Mouse (Mus musculus): ENCODE measurements around the gene Gm20388. TPM values are rescaled to one million over a fixed set of nuclear protein-coding genes. Genes with fewer than 3 reads are reported as not detected.
"Not testable (repeated sequence)": the region's sequence is repeated elsewhere in the genome, so short reads cannot be mapped to it uniquely, and the experiment has no call there.

The Gm20388 gene
- polyA plus RNA-seq, 1 experiment from 2014 or later, result not detected

- under 1% methylated on average over 67 of the region's 67 CpGs for WGBS
- Histone ChIP-seq H3K36me3 (0 out of 2 replicates have a peak, but pooled peaks cover 7% of the 10 kb centered on the region), H3K27me3 (no peaks in the 10 kb centered on the region), H3K9me3 (no peaks in the 10 kb centered on the region), H3K9ac (peak within 1 kb of the TSS; percentile 93), H3K4me1 (peaks cover 46% of the 10 kb centered on the region), H3K4me2 (replicated peaks) (peak within 1 kb of the TSS; percentile 98), H3K4me3 (peak within 1 kb of the TSS; percentile 87), H3K27ac (peak within 1 kb of the TSS; percentile 94)
- peak; percentile 98 for ATAC-seq (ENCODE audit: insufficient number of reproducible peaks, insufficient read depth, low FRiP score, low TSS enrichment)
These were observed 1742.2 kb downstream of the Gm20388 start, which contains the start of gene Zcchc14 for GRCm38 (mm10) chr8:121652774-121653323. Gene Zcchc14, minus strand, starts transcription at chr8:121652901.

- H3K27me3 ChIP-seq, result no peaks in the 10 kb centered on the region
- WGBS, result 1% methylated on average over 31 of the region's 31 CpGs
- ATAC-seq (ENCODE audit: insufficient number of reproducible peaks, insufficient read depth, low FRiP score, low TSS enrichment), result no peak; the same call in none of the 2 replicates
- 0 out of 2 replicates have a peak, but pooled peaks cover 7% of the 10 kb centered on the region for H3K36me3 ChIP-seq
- peak overlapping the region; percentile 85 for H3K4me3 ChIP-seq
- peak overlapping the region; percentile 94 for H3K27ac ChIP-seq
- H3K9me3 ChIP-seq, result no peaks in the 10 kb centered on the region
- peak overlapping the region; percentile 95 for H3K4me2 ChIP-seq (replicated peaks)
- H3K4me1 ChIP-seq, result peaks cover 40% of the 10 kb centered on the region
- H3K9ac ChIP-seq, result peak overlapping the region; percentile 80
These were observed 1742.8 kb downstream of the Gm20388 start for GRCm38 (mm10) chr8:121653340-121654019.

GRCm38 (mm10) chr8:121654131-121654530, 1743.5 kb downstream of the Gm20388 start:
- Histone ChIP-seq H3K4me1 (peaks cover 33% of the 10 kb centered on the region), H3K9ac (peak overlapping the region; percentile 80), H3K27ac (no peak overlapping the region), H3K4me3 (peak overlapping the region; percentile 85), H3K9me3 (no peaks in the 10 kb centered on the region), H3K4me2 (replicated peaks) (peak overlapping the region; percentile 95), H3K36me3 (0 out of 2 replicates have a peak, but pooled peaks cover 7% of the 10 kb centered on the region), H3K27me3 (no peaks in the 10 kb centered on the region)
- WGBS, result 70% methylated on average over 4 of the region's 4 CpGs
- no peak for ATAC-seq (ENCODE audit: insufficient number of reproducible peaks, insufficient read depth, low FRiP score, low TSS enrichment)

GRCm38 (mm10) chr8:121654966-121655494, 1744.4 kb downstream of the Gm20388 start:
- 77% methylated on average over 14 of the region's 14 CpGs for WGBS
- Histone ChIP-seq H3K27me3 (no peaks in the 10 kb centered on the region), H3K4me3 (no peak overlapping the region), H3K36me3 (0 out of 2 replicates have a peak, but pooled peaks cover 3% of the 10 kb centered on the region), H3K4me1 (peaks cover 24% of the 10 kb centered on the region), H3K4me2 (replicated peaks) (no peak overlapping the region), H3K9me3 (no peaks in the 10 kb centered on the region), H3K27ac (no peak overlapping the region), H3K9ac (no peak overlapping the region)
- ATAC-seq (ENCODE audit: insufficient number of reproducible peaks, insufficient read depth, low FRiP score, low TSS enrichment), result no peak

- no peaks in the 10 kb centered on the region for H3K36me3 ChIP-seq
- H3K27ac ChIP-seq, result no peak overlapping the region
- no peak overlapping the region for H3K4me2 ChIP-seq (replicated peaks)
- H3K9ac ChIP-seq, result no peak overlapping the region
- no peak overlapping the region for H3K4me3 ChIP-seq
- WGBS, result 76% methylated on average over 15 of the region's 15 CpGs
- peaks cover 13% of the 10 kb centered on the region for H3K4me1 ChIP-seq
- no peaks in the 10 kb centered on the region for H3K9me3 ChIP-seq
- no peak for ATAC-seq (ENCODE audit: insufficient number of reproducible peaks, insufficient read depth, low FRiP score, low TSS enrichment)
- no peaks in the 10 kb centered on the region for H3K27me3 ChIP-seq
These were observed 1750.0 kb downstream of the Gm20388 start for GRCm38 (mm10) chr8:121660602-121661001.

GRCm38 (mm10) chr8:121661631-121662357, 1751.2 kb downstream of the Gm20388 start:
- 82% methylated on average over 18 of the region's 18 CpGs for WGBS
- H3K27ac ChIP-seq, result no peak overlapping the region
- no peak overlapping the region for H3K4me2 ChIP-seq (replicated peaks)
- peaks cover 16% of the 10 kb centered on the region for H3K4me1 ChIP-seq
- H3K27me3 ChIP-seq, result no peaks in the 10 kb centered on the region
- no peak for ATAC-seq (ENCODE audit: insufficient number of reproducible peaks, insufficient read depth, low FRiP score, low TSS enrichment)
- H3K9me3 ChIP-seq, result no peaks in the 10 kb centered on the region
- no peak overlapping the region for H3K9ac ChIP-seq
- H3K4me3 ChIP-seq, result no peak overlapping the region
- no peaks in the 10 kb centered on the region for H3K36me3 ChIP-seq

- no peak overlapping the region for H3K4me3 ChIP-seq
- no peaks in the 10 kb centered on the region for H3K9me3 ChIP-seq
- no peak overlapping the region for H3K9ac ChIP-seq
- H3K4me2 ChIP-seq (replicated peaks), result no peak overlapping the region
- no peaks in the 10 kb centered on the region for H3K36me3 ChIP-seq
- H3K27ac ChIP-seq, result no peak overlapping the region
- WGBS, result 87% methylated on average over 12 of the region's 12 CpGs
- H3K27me3 ChIP-seq, result no peaks in the 10 kb centered on the region
- peaks cover 16% of the 10 kb centered on the region for H3K4me1 ChIP-seq
- no peak for ATAC-seq (ENCODE audit: insufficient number of reproducible peaks, insufficient read depth, low FRiP score, low TSS enrichment)
These were observed 1752.5 kb downstream of the Gm20388 start for GRCm38 (mm10) chr8:121663101-121663500.

- Histone ChIP-seq H3K4me3 (peak overlapping the region; percentile 1; the same call in 1 of the 2 replicates), H3K4me2 (replicated peaks) (peak overlapping the region; percentile 37), H3K27ac (peak overlapping the region; percentile 82), H3K36me3 (no peaks in the 10 kb centered on the region), H3K9me3 (no peaks in the 10 kb centered on the region), H3K4me1 (peaks cover 29% of the 10 kb centered on the region), H3K9ac (0 out of 2 replicates have a peak overlapping the region, but pooled peaks have one; percentile 15), H3K27me3 (no peaks in the 10 kb centered on the region)
- 3% methylated on average over 16 of the region's 16 CpGs for WGBS
- ATAC-seq (ENCODE audit: insufficient number of reproducible peaks, insufficient read depth, low FRiP score, low TSS enrichment), result 0 out of 2 replicates have a peak, but pooled peaks have one; percentile 12
These were observed 1754.7 kb downstream of the Gm20388 start for GRCm38 (mm10) chr8:121665329-121665728.

GRCm38 (mm10) chr8:121667936-121668500, 1757.4 kb downstream of the Gm20388 start:
- whole genome bisulfite sequencing, result 71% methylated on average over 9 of the region's 9 CpGs
- H3K4me1 ChIP-seq, result peaks cover 29% of the 10 kb centered on the region

GRCm38 (mm10) chr8:121668553-121668952, 1757.9 kb downstream of the Gm20388 start:
- H3K9me3 ChIP-seq, result no peaks in the 10 kb centered on the region
- H3K4me2 ChIP-seq (replicated peaks), result no peak overlapping the region
- peaks cover 29% of the 10 kb centered on the region for H3K4me1 ChIP-seq
- 38% methylated on average over 6 of the region's 6 CpGs for WGBS
- ATAC-seq (ENCODE audit: insufficient number of reproducible peaks, insufficient read depth, low FRiP score, low TSS enrichment), result no peak; the same call in 1 of the 2 replicates
- H3K4me3 ChIP-seq, result no peak overlapping the region
- no peak overlapping the region for H3K9ac ChIP-seq
- H3K27me3 ChIP-seq, result no peaks in the 10 kb centered on the region
- H3K36me3 ChIP-seq, result no peaks in the 10 kb centered on the region
- peak overlapping the region; percentile 42 for H3K27ac ChIP-seq

More at GRCm38 (mm10) chr8:121667936-121668500, 1757.4 kb downstream of the Gm20388 start:
- H3K4me2 ChIP-seq (replicated peaks); H3K36me3 ChIP-seq; H3K9me3 ChIP-seq; H3K27me3 ChIP-seq; ATAC-seq (ENCODE audit: insufficient number of reproducible peaks, insufficient read depth, low FRiP score, low TSS enrichment); H3K4me3 ChIP-seq; H3K9ac ChIP-seq: not testable (repeated sequence)
- peak overlapping the region; percentile 42 for H3K27ac ChIP-seq

GRCm38 (mm10) chr8:121669208-121669607, 1758.6 kb downstream of the Gm20388 start:
- Histone ChIP-seq H3K9ac (no peak overlapping the region), H3K9me3 (no peaks in the 10 kb centered on the region), H3K4me1 (peaks cover 29% of the 10 kb centered on the region), H3K4me2 (replicated peaks) (peak overlapping the region; percentile 17; the same call in 1 of the 2 replicates), H3K4me3 (no peak overlapping the region), H3K27me3 (no peaks in the 10 kb centered on the region), H3K36me3 (no peaks in the 10 kb centered on the region), H3K27ac (peak overlapping the region; percentile 42; the same call in 1 of the 2 replicates)
- 10% methylated on average over 8 of the region's 8 CpGs for WGBS
- ATAC-seq (ENCODE audit: insufficient number of reproducible peaks, insufficient read depth, low FRiP score, low TSS enrichment), result 0 out of 2 replicates have a peak, but pooled peaks have one; percentile 44
